Mouse (Mus musculus) small intestine, adult 2 months (tissue): Measurements from ENCODE around the gene Cbarp.

Experiments used
- CTCF ChIP-seq: fragments of 200-500 bp; IDR thresholded peaks from 2 replicates; pipeline ENCODE4 v1.5.1; 2012; ENCODE audit warnings: low read depth, mild to moderate bottlenecking, control low read depth, inconsistent platforms, low read length, moderate library complexity, mixed read lengths; ENCODE audit not compliant: insufficient replicate concordance, insufficient read length; ENCODE audit errors: extremely low read depth
- POLR2A ChIP-seq: fragments of 200-500 bp; IDR thresholded peaks from 2 replicates; pipeline ENCODE4 v1.6.1; 2012; ENCODE audit warnings: low read depth, mild to moderate bottlenecking, control low read depth, inconsistent platforms, low read length, moderate library complexity

DNA sequence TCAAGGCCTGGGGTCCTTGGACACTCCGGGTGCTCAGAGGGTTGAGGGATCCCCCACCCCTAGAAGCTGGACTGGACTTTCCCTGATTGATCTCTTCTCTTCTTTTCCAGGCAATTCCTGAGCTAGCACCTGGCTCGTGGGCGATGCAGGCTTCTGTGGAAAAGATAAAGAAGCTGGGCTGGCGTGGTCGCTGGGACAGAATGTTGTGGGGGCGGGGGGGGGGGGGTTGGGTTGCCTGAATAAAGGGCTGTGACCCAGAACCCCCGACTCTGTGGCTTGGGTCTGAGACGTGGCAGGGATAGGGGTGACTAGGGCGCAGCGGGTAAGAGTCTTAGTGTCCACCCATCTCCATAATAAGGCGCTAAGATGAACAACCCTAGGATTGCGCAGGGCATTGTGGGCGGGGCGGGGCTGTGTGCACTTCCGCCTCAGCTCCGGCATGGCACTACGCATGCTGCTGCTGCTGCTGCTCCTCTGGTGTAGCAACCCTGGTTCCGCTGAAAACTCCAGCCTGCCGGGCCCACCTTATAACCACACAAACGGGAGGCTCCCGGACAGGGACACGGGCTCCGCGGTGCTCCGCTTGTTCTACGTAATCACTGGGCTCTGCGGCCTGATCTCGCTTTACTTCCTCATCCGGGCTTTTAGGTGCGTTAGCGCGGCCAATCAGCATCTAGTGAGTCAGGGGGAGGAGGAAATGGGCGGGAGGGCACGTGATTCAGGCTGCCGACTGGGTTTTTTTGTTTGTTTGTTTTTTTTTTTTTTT is 32.1 kb upstream of the Cbarp start, which contains the start of gene 1600002K03Rik:
- TF ChIP-seq POLR2A (peak; percentile 37), CTCF (no peak)
